Mouse (Mus musculus) brain, adult 2 months (tissue): ENCODE data around the gene D630003M21Rik.

Source experiments
- DNase-seq: peaks from one replicate; pipeline ENCODE4 v3.0.0; 2011; ENCODE audit warnings: low read depth, low spot score

The D630003M21Rik gene

DNA sequence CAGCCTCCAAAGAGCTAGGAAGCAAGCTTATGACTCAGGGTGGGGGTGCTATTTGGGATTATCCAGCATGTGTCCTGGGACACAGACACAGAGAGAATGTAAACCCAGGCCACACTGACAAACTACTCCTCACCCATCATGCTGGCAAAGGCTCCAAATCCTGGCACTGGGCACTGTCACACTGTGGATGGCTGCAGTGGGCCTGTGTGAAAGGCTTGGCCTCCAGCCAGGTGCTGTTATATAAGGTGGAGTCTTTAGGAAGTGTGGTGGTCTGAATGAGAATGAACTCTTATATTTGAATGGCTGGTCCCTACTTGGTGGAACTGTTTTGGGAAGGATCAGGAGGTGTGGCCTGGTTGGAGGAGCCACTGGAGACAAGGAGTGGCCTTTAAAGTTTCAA lies 7.7 kb upstream of the D630003M21Rik start:
- DNase-seq, result no peak

DNA sequence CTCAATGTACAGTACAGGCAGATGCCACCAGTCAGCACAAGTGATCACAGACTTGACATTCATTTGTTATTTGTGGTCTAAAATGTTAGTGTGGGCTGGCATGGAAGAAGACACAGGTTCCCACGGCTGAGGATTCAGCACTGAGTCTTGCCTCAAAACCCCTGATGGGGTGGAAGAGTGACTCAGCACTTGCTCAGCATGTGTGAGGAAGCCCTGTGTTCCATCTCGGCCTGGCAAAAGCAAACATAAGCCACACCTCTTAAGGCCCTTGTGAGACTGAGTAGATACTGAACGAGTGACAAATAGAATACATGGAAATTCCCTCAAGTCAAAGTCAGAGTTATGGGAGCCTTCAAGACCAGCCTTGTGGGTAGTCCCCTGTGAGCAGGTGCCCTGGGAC lies 4.1 kb upstream of the D630003M21Rik start:
- DNase-seq, result peak; percentile 45

DNA sequence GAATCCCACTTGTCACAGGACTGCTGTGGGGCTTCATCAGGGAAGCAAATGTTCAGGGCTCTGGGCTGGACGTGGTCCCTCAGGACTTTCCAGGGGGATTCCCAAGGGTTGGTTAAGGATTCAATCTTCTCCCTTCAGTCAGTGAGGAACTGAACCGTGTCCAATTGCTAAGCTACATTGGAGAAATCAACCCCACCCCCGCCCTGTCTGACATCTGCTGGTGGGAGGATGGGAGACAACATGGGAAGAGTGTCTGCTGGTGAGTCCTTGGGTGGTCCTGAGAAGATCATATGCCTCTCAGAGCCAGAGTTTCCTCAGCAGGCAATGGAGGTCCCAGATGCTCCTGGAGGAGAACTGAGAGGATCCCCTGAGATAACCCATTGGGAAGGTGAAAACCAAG lies 3.4 kb upstream of the D630003M21Rik start:
- DNase-seq, result no peak

DNA sequence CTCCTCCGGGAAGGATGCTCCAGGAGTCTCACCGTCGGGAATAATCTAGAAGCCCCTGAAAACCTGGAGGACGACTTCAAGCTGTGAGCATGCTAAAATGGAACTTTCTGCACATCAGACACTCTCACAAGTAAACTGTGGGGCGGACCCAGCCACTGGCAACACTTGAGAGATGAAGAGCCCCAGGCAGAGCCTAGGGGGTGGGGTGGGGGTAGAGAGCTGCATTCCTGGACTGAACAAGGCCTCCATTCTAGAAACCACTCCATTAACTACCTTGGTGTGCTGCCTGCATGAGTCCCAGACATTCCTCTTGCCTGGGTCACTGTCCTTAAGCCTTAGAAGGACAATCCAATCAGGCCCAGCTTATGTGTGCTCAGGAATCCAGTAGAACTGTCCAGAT lies 2.0 kb upstream of the D630003M21Rik start:
- DNase-seq, result no peak

- no peak for DNase-seq
These were observed 1.6 kb upstream of the D630003M21Rik start for GRCm38 (mm10) chr2:158230617-158231016.

- DNase-seq, result no peak
These were observed 476 bp upstream of the D630003M21Rik start for GRCm38 (mm10) chr2:158229503-158229892.

GRCm38 (mm10) chr2:158225301-158225700 lies 3.7 kb downstream of the D630003M21Rik start:
- peak; percentile 40 for DNase-seq

DNA sequence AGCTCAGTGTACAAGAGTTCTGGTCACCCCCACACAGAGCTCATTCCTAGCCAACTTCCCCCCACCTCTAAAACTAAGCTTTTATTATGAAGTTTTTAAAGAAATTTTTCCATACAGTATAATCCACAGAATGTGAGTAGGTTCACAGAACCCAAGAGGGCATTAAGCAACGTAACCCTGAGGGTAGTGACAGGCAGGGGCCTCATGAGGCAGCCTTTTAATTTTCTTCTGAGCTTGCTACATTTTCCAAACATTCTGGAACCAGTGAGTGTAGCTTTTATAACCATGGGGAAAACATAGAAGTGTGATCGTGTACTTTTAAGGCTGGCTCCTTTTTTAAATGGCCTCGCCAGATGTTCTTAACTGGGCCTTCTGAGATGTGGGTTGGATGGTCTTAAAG lies 5.5 kb downstream of the D630003M21Rik start:
- DNase-seq, result no peak

GRCm38 (mm10) chr2:158222664-158223063 lies 6.4 kb downstream of the D630003M21Rik start:
- no peak for DNase-seq

DNA sequence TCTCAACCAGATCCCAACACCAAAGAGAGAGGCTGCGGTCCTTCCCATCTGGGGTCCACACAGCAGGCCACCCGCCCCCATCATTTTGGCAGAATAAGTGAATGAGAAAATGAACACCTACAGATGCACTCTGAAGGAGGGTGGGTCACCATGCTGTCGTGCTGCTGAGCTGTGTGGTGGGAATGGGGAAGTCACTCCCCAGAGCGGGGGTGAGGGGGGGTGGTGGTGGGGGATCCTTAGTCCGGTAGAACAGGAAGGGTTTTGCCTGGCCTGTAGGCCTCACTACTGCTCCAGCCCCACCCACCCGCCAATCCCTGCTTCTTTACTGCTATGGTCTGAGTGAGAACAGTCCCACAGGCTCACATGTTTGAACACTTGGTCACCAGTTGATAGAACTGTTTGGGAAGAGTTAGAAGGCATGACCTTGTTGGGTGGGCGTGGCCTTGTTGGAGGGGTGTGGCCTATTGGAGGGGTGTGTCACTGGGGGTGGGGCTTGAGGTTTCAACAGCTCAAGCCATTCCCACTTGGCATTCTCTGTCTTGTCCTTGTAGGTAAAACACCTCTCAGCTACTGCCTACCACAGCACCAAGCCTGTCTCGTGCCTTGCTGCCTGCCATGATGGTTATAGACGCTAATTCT lies 7.5 kb downstream of the D630003M21Rik start:
- no peak for DNase-seq

- DNase-seq, result no peak
These were observed 9.5 kb downstream of the D630003M21Rik start for GRCm38 (mm10) chr2:158219562-158219961.

GRCm38 (mm10) chr2:158216510-158216909 lies 12.5 kb downstream of the D630003M21Rik start:
- no peak for DNase-seq

DNA sequence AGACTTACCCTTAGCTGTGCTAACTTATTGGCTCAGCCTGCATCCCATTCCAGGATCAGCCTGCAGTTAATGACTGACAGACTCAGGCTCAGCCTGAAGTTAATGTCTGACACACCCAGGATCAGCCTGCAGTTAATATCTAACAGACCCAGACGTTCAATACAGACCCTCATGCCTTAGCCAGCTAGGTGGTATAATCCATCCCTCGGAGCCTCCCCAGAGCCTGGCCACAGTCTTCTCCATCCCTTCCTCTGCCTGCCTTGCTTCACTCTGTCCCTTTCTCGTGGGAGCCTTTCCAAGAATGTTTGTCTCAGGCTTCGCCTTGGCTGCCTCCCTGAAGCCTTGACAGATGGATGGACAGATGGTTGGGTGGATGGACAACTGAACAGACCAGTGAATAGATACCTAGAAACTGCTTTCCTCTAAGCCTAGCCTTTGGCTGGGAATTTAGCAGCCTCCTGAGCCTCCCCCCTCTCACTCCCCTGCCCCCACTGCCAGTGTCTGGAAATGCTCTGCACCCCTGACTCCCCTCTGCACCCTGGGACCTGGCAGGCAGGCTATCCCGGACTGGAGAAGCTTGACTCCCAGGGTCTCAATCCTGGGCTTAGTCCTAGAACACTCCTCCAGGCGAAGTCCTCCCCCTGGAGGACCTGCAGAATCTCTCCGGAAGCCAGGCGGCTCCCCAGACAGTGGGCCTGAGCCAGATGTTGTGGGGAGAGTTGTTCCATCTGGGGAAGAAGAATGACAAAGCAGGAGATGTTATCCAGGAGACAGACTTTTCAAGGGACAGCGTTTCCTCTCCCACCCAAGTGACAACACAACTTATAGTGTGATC lies 13.5 kb downstream of the D630003M21Rik start:
- DNase-seq, result peak; percentile 98

DNA sequence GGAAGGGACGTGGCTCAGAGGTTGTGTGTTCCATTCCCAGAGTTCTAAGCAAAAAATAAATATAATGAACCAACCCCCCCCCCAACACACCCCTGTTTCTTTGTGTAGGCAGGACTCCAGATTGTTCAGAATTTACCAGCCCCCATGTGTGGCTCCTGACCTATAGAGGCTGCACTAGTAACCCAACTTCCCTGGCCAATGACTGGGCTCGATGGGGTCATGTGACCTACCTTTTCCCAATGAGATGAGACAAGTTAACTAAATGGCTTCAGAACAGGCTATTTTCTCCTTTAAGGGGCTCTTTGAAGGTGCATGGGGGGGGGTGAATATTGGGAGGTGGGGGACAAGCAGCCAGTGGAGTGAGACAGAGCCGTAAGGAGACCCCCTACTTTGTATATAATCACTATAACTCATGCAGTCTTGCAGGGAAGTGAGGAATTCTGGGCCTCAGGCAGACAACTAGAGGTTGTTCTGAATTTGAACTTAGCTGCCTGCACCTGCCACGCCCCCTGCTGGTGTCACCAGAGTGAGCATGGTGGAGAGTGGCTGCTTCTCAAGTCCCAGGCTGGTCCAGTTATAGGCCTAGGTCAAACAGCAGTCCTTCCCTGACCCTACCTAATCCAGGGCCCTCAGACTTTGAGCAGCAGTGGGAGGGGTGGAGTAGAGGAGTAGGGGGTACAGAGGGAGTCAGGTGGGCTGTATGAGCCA lies 17.1 kb downstream of the D630003M21Rik start:
- DNase-seq, result peak; percentile 21

DNA sequence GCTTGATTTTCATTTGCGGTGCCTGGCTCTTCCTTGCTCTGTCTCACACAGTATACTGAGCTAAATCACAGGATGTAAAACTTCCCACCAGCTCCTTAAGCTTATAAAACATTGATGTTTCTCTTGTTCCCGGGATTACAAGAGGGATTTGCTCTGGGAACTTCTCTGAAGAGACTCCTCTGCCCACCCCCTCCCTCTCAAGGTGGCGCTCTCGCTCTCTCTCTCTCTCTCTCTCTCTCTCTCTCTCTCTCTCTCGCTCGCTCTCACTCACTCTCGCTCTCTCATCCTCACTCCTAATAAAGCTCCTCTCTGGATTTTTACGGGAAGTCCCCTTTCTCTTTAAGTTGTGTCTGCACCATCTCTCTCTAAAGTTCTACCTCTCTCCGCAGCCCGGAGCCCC lies 18.1 kb downstream of the D630003M21Rik start:
- DNase-seq, result peak; percentile 36

- DNase-seq, result no peak
These were observed 18.5 kb downstream of the D630003M21Rik start for GRCm38 (mm10) chr2:158210503-158210902.

- DNase-seq, result no peak
These were observed 19.2 kb downstream of the D630003M21Rik start for GRCm38 (mm10) chr2:158209776-158210175.

GRCm38 (mm10) chr2:158207848-158208247 lies 21.2 kb downstream of the D630003M21Rik start:
- DNase-seq, result peak; percentile 88

DNA sequence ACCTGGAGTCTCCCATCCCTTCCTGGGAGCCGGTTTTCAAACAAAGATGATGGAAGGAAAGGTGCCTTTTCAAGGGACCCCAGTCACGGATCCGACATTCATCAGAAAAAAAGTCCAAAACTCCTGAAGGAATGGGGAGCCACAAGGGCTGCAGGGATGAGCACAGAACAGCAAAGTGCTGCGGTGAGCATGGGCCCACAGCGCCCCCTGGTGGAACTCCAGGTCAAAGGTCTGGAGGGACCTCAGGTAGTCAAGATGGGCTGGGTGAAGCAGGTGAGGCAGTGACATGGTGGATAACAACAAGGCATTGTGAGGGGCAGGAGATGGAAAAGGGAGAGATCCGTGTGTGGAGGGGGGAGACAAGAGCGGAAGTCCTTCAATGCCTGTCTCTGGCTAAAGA lies 24.9 kb downstream of the D630003M21Rik start:
- DNase-seq, result peak; percentile 87

DNA sequence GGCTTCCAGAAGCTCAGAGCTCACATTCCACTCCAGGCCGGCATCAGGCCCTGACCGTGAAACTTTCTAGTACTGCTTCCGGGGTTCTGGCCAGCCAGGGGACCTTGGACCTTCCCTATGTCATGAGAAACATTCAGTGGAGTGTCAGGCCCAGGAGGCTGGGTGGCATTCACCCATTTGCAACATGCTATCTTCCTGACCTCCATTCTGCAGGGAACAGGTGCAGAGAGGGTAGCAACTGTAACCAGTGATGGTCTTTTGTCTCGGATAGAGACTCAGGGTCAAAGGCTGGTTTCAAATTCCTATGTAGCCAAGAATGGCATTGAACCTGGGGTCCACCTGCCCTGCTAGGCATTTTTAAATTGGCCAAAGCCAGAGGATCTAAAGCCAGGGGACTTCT lies 25.3 kb downstream of the D630003M21Rik start:
- DNase-seq, result no peak

DNA sequence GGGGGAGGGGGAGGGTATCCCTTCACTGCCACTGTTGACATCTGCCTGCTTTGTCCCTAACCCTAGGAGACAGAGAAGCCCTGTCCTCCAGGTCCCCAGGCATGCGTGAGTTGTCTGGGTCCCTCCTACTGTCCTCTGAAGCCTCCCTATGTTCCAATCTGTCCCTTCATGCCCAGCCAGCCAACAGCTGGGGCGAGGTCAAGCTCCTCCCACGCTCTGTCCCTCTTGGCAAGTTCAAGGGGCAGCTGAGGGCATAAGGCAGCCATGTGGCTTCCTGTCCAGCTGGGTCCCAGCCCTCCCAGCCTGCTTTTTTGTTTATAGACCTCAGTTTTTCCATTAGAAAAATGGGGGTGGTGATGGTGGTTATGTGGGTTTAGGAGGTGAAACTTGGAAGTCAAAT lies 29.7 kb downstream of the D630003M21Rik start:
- DNase-seq, result peak; percentile 55

DNA sequence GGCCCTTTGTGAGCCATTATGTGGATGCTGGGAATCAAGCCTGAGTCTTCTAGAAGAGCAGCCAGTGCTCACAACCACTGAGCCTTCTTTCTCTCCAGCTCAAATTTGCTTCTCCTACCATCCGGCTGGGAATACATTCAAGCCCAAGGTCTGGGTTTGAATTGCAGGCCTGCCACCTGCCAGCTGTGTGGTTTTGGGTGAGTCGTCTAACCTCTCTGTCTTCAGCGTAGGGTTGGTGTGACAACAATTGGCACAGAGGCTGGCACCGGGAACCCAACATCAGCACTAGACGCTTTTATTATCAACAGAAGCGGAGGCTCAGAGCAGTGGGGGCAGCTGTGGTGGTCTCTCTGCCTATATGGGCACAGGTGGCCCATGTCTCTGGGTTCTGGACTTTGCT lies 30.2 kb downstream of the D630003M21Rik start:
- DNase-seq, result no peak
